Mouse (Mus musculus) ES-Bruce4 (cell line): ENCODE results near the gene Kif1b.
"Not testable (repeated sequence)": the region's sequence is repeated elsewhere in the genome, so short reads cannot be mapped to it uniquely, and the experiment has no call there.

Source experiments
- CTCF ChIP-seq: IDR thresholded peaks from one replicate; pipeline ENCODE4 v1.8.1; 2011; ENCODE audit warnings: low read depth, low read length
- EP300 ChIP-seq: IDR thresholded peaks from 2 replicates; pipeline ENCODE4 v1.6.1; 2011; ENCODE audit warnings: low read depth, low read length; ENCODE audit not compliant: insufficient read depth

DNA sequence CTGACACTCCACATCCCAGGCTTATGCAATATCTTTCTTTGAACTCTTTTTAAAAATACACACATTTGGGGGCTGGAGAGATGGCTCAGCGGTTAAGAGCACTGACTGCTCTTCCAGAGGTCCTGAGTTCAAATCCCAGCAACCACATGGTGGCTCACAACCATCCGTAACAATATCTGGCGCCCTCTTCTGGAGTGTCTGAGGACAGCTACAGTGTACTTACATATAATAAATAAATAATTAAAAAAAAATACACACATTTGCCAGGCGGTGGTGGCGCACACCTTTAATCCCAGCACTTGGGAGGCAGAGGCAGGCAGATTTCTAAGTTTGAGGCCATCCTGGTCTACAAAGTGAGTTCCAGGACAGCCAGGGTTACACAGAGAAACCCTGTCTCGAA lies 96.1 kb downstream of the Kif1b start:
- not testable (repeated sequence) for TF ChIP-seq EP300, CTCF
